Mouse (Mus musculus): ENCODE data around the gene Ttc32.

The Ttc32 gene

DNA sequence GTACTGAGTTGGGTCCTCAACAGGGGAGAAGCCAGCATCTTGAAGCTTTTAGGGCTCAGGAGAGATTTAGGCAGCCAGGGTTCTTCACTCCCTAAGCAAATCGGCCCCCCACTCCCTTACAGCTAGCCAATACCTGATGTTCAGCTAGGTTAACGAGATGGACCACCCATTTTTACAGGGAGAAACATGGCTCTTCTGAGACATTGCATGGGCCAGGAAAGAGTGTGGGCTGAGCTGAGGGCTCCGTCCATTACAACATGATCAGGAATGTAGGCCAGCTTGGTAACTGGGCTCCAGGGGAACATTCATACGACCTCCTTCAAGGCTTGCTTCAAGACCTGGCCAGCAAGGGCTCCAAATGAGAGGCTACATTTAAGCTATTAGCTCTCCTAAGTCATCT is 16.9 kb downstream of the Ttc32 start:
- DNase-seq (ENCODE audit: low read depth, low spot score): no peak

DNA sequence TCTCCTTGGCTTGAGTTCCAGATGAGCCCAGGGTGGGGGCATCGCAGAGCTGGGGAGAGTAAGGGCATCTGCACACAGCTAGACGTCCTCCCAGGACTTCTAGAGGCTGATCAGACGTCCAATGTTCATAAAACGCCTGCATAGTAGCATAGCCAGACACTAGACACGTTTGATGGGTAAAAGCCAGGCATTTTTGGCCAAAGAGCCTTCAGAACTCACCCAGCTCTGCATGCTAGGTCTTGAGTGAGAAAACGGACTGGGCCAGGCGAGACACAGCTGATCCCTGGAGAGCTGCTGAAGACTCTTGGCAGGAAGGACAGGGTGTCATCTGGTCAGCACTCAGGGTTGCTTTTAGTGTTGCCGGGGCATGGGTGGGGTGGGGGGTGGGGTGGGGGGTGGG is 18.3 kb downstream of the Ttc32 start:
- DNase-seq (ENCODE audit: low read depth, low spot score): no peak

DNA sequence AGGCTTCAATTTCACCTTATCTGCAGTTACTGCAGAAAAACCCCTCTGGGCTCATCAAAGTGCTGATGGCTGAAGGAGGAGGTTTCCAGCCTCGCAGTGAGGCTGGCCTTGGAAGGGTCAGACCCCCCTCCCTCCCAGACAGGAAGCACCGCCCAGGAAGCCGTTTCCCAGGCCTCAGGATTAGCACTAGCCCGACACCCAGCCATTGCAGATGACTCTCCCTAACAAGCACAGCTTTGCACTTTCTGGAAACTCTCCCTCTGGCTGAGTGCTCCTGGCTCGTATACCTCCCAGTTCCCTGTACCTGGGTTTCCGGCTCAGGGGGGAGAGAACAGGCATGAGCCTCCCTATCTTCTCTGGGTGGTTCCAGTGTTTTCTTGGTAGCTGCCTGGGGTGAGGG is 21.0 kb downstream of the Ttc32 start:
- no peak for DNase-seq (ENCODE audit: low read depth, low spot score)

DNA sequence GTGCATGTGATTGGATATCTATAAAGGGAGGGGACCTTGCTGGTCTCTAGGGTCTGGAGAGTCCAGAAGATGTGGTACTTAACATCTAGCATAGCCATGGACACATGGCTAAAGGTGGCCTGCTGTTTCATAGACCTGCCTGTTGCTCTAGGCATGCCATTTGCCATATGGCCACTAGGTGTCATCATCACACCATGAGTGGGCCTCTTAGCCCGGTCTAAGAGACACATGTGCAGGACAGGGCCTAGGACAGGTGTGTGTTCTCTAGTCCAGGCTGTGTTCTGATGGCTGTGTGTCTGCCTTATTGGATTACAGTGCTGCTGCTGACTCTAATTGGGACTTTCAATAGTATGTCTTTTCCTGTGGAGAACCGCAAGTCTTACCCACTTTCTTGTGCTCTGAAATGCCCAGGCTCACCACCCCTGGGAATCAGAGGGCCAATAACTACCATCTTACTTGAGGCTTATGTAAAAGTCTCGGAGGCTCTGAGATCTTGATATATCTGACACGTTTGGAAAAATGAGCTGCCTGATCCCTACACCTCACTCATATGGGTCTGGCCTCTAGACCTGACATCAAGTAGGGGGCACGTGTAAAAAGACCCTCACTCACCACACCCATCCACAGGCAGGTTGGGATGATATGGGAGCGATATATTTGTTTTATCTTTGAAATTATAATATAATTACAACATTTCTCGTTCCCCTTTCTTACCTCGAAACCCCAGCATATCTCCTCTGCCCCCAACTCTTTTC is 22.5 kb downstream of the Ttc32 start:
- DNase-seq (ENCODE audit: low read depth, low spot score): peak; percentile 86

DNA sequence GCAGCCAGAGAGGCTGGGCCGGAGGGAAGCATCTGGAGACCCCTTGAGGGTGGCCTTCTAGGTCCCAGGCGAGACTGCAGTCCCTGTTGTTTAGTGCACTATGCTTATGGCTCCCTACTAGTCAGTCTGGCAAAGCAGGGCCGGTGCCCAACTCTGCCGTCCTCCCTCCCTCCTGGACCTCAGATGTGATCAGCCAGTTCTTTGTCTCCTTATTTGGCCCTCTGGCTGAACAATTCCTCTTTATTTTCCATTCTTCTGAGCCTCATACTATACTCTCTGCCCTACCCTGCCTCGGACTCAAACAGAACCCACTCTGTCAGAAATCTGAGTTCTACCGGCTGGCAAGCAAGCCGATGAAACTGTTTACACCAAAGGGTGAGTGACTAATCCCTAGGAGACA is 23.5 kb downstream of the Ttc32 start:
- no peak for DNase-seq (ENCODE audit: low read depth, low spot score)

DNA sequence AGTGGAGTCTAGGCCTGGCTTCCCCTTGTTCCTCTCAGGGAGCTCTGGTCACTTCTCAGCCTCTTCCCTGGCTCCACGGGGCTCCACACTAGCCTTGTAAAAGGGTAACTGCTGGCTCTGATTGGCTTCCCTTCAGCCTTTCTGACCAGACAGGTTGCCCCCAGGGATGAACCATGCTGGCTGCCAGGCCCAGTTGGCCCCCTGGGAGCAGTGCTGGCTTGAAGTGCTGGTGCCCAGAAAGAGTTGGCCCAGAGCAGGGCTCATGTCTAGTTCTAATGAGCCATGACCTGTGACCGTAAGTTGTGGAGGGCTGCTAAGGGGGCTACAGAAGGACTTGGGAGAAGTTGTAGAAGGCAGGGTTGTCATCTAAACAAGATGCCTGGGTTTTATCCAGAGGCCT is 24.2 kb downstream of the Ttc32 start:
- DNase-seq (ENCODE audit: low read depth, low spot score): no peak

DNA sequence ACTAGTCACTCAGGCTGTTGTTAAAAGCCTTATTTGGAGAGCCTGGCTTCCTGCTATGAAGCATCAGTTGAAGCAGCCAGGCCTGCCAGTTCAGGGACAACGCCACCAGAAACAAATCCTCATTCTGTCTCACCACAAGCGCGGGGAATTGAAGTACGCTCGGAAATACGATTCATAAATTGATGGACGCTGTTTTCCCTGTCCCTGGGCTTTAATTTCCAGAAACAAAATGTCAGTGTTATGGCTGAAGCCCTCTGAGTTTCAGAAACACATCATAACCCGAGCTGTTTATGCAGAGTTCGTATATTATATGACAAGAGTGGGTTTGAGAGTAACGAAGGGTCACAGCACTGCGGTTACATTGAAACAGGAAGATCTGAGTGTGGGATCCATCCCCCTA is 25.5 kb downstream of the Ttc32 start:
- no peak for DNase-seq (ENCODE audit: low read depth, low spot score)

DNA sequence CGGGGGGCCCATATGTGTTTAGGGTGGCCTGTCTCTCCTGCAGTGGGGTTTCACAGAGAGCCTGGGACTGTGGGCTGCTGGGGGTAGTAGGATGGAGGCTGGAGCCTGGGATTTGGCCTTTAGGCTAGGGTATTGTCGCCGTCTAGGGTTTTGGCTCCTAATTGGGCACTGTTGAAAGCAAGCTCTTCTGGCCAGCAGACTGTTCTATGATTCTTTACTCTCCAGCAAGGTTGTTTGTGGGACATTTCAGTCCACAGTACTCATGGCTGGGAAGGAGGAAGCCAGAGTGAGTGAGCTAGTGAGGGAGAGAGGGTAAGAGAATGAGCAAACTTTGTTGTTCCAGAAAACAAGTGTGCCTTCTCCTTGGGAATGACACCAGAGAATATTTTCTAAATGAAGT is 29.7 kb downstream of the Ttc32 start:
- DNase-seq (ENCODE audit: low read depth, low spot score): no peak

DNA sequence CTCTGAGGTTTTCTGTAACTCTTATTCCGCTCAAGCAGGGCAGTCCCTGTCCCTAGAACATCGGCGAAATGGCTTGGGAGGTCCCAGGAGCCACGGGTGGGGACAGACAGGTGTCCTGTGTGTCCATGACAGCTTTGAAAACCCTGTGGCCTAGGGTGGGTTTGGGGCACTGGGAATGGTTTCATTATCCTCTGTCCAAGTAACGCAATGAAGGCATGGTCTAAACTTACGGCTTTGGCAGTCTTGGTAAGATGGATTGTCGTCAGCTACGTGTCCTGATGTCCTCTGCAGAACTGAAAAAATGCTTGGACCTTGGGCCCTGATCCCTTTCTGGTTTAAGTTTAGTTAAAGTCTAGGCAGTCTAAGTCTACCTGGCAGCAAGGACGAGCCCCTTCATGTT is 30.2 kb downstream of the Ttc32 start:
- DNase-seq (ENCODE audit: low read depth, low spot score): no peak

DNA sequence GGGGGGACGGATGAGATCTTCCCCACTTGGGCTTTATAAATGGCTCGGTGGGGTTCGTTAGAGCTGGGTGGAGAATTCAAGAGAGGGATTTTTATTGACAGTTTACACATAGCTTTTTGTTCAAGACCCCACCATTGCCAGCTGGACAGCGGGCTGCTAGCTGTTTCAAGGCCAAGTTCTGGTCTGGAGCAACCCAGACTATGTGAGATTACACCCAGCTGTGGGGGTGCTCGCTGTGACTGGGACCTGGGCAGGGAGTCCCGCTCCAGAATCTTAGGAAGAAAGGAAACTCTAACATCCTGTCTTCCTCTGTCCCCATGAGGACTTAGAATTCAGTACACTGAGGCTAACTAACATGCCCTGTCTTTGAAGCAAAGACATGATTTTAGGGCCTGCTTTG is 33.8 kb downstream of the Ttc32 start:
- DNase-seq (ENCODE audit: low read depth, low spot score): no peak

DNA sequence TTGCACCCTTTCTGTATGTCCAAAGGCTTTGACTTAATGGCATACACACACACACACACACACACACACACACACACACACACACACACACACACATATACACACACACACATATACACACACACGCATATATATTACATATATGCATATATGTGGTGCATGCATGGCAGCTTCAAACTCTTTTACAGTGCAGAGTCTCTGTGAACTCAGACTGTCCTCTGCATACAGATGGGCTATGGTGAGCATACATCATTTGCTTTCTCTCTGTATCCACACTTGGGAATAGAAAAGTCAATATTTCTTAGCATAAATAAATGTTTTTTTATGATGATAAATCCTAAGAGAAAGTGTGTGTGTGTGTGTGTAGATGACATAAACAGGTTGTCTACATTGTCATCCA is 41.3 kb downstream of the Ttc32 start:
- no peak for DNase-seq (ENCODE audit: low read depth, low spot score)

DNA sequence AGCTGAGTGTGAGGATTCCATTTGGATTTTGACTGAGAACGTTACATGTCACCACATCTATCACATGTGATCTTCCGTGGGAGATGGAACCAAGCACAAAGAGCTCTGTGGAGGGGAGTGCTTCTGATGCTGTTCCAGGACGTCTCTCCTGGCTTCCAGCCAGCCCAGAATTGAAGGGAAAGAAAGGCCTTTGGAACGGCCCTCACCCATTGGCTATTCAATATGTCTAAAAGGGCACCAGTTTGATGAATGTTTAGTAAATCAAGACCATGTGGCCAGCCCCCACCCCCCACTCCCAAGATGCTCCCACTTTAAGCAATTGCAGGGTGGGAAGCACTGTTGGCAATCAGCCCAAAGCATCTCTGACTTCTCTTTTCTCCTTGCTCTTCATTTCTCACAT is 41.7 kb downstream of the Ttc32 start:
- peak; percentile 63 for DNase-seq (ENCODE audit: low read depth, low spot score)

DNA sequence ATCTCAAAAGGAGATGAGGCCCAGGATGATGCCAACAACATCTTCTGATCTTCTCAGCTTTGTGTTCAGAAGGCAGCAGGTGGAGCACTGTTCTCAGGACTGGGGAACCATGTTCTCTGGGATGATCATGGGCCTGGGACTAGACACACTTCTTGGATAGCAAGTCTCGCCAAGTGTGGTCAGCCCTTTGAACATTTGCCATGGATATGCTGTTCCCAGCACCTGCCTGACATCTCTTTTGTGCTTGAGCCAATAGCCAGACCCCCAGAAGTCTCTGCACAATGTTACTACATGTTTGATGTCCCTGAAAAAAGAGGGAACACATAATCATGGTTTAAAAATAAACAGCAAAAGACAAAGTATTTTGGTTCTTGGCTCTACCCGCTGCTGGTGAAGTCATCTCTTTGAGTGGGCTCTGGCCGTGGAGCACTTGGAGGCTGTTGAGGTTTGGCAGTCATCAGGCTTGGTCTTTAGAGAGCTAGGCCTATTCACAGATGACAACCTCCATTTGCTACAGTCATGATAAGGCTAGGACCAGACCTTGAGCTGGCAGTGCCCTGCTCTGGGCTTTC is 47.8 kb downstream of the Ttc32 start:
- DNase-seq (ENCODE audit: low read depth, low spot score): no peak

DNA sequence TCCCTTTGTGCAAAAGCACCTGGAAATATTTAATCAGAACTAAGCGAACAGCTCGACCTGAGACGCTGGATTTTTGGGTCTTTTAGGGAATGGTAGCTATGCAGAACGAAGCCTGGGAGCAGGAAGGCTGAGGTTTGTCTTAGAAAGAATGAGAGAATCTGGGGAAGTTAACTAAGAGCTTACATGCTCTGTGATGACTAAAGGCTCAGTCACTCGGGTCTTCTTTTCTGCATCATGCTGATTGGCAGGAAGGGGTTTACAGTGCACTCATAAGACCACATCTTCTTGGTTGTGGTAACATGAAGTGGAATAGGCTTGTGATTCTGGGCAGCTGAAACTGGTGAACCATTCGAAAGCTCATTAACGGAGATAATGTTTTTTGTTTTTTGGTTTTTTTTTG is 60.4 kb downstream of the Ttc32 start:
- no peak for DNase-seq (ENCODE audit: low read depth, low spot score)

Data from mesoderm, embryonic 11.5 days (tissue).